Mouse (Mus musculus) CH12.LX (cell line): Measurements from ENCODE around the gene Tmem19. TPM values are rescaled to one million over a fixed set of nuclear protein-coding genes. Genes with fewer than 3 reads are reported as not detected.
A peak's percentile ranks its signal among the peaks of the same experiment; 100 is the strongest.

Experiments used
- DNase-seq: peaks from one replicate; pipeline ENCODE4 v3.0.0-alpha.2; 2013; ENCODE audit errors: extremely low read depth
- H3K27ac ChIP-seq: 2 replicates; pipeline ENCODE4 v1.5.1; 2012; ENCODE audit warnings: low read depth, mild to moderate bottlenecking, control low read depth, moderate library complexity; ENCODE audit not compliant: insufficient read depth
- H3K27me3 ChIP-seq: replicated peaks from 2 replicates; pipeline ENCODE3; 2012; ENCODE audit warnings: inconsistent platforms
- H3K36me3 ChIP-seq, 2 experiments: replicated peaks in 1 of 2; 2 replicates each; pipeline versions ENCODE3 to v1.6.1; 2012; ENCODE audit warnings: inconsistent platforms in 1 of 2, low read length in 1 of 2, mild to moderate bottlenecking in 1 of 2, mixed read lengths in 1 of 2, moderate library complexity in 1 of 2; ENCODE audit not compliant: control insufficient read depth in 1 of 2, insufficient read depth in 1 of 2
- H3K4me1 ChIP-seq, 2 experiments: 2 replicates each; pipeline ENCODE4 v1.6.1; 2012; ENCODE audit warnings: inconsistent platforms in 1 of 2, moderate library complexity in 1 of 2; ENCODE audit not compliant: insufficient read depth in 2 of 2, control insufficient read depth in 1 of 2
- H3K4me2 ChIP-seq: 2 replicates; pipeline ENCODE4 v1.6.1; 2012; ENCODE audit warnings: low read depth, mild to moderate bottlenecking, control low read depth; ENCODE audit not compliant: poor library complexity, insufficient read depth, severe bottlenecking
- H3K4me3 ChIP-seq, 3 experiments: fragments of 150-350 bp in 1 of 3; sonication (generic) in 1 of 3; replicated peaks in 1 of 3; 2 replicates each; pipeline versions ENCODE3 to v1.5.1; 2011 to 2012; ENCODE audit warnings: low read depth in 2 of 3, low read length in 2 of 3, mild to moderate bottlenecking in 2 of 3, moderate library complexity in 2 of 3, control low read depth in 1 of 3, improper control_type of control experiment in 1 of 3, inconsistent platforms in 1 of 3, mixed read lengths in 1 of 3; ENCODE audit not compliant: poor library complexity in 1 of 3
- H3K79me2 ChIP-seq: replicated peaks from 2 replicates; pipeline ENCODE4 v1.6.1; 2012; ENCODE audit warnings: mild to moderate bottlenecking, moderate library complexity; ENCODE audit not compliant: control insufficient read depth, poor library complexity, insufficient read depth, severe bottlenecking; ENCODE audit errors: extremely low read depth
- H3K9ac ChIP-seq: 2 replicates; pipeline ENCODE4 v1.6.1; 2012; ENCODE audit warnings: low read depth, mild to moderate bottlenecking, control low read depth, moderate library complexity; ENCODE audit not compliant: insufficient read depth
- H3K9me3 ChIP-seq: replicated peaks from 2 replicates; pipeline ENCODE3; 2012; ENCODE audit warnings: low read length, inconsistent platforms, mixed read lengths
- BHLHE40 ChIP-seq: IDR thresholded peaks from 2 replicates; pipeline ENCODE4 v1.6.1; 2011; ENCODE audit warnings: mild to moderate bottlenecking, low read depth, low read length, improper control_type of control experiment
- CHD1 ChIP-seq: IDR thresholded peaks from 2 replicates; pipeline ENCODE4 v1.6.1; 2012; ENCODE audit warnings: low read depth, low read length, improper control_type of control experiment, inconsistent platforms
- CHD2 ChIP-seq: IDR thresholded peaks from 2 replicates; pipeline ENCODE4 v1.6.1; 2011; ENCODE audit warnings: low read length, improper control_type of control experiment
- CTCF ChIP-seq, 2 experiments: IDR thresholded peaks in 1 of 2; conservative IDR thresholded peaks in 1 of 2; 2 replicates each; pipeline ENCODE4 v1.5.1; 2011 to 2012; ENCODE audit warnings: low read depth in 2 of 2, low read length in 2 of 2, improper control_type of control experiment in 1 of 2, inconsistent platforms in 1 of 2, mild to moderate bottlenecking in 1 of 2, moderate library complexity in 1 of 2
- E2F4 ChIP-seq: IDR thresholded peaks from 2 replicates; pipeline ENCODE4 v1.6.1; 2011; ENCODE audit warnings: low read depth, low read length, improper control_type of control experiment; ENCODE audit not compliant: insufficient replicate concordance
- ELF1 ChIP-seq: IDR thresholded peaks from 2 replicates; pipeline ENCODE4 v1.6.1; 2014; ENCODE audit warnings: low read depth, mild to moderate bottlenecking, inconsistent platforms, low read length, improper control_type of control experiment
- EP300 ChIP-seq: IDR thresholded peaks from 2 replicates; pipeline ENCODE4 v1.6.1; 2011; ENCODE audit warnings: low read length, improper control_type of control experiment
- ETS1 ChIP-seq: conservative IDR thresholded peaks from 2 replicates; pipeline ENCODE4 v1.6.1; 2012; ENCODE audit warnings: low read depth, mild to moderate bottlenecking, inconsistent platforms, low read length, improper control_type of control experiment, moderate library complexity
- IRF4 ChIP-seq: IDR thresholded peaks from 2 replicates; pipeline ENCODE4 v1.6.1; 2014; ENCODE audit warnings: low read depth, mild to moderate bottlenecking, inconsistent platforms, low read length, improper control_type of control experiment
- JUN ChIP-seq: IDR thresholded peaks from 2 replicates; pipeline ENCODE4 v1.6.1; 2011; ENCODE audit warnings: low read depth, mild to moderate bottlenecking, low read length, improper control_type of control experiment, moderate library complexity; ENCODE audit not compliant: insufficient read depth
- KAT2A ChIP-seq: IDR thresholded peaks from 2 replicates; pipeline ENCODE4 v1.6.1; 2012; ENCODE audit warnings: low read length, improper control_type of control experiment, inconsistent platforms; ENCODE audit not compliant: insufficient replicate concordance
- MAFK ChIP-seq: IDR thresholded peaks from 2 replicates; pipeline ENCODE4 v1.6.1; 2011; ENCODE audit warnings: low read length, improper control_type of control experiment; ENCODE audit not compliant: insufficient replicate concordance
- MAX ChIP-seq: IDR thresholded peaks from 2 replicates; pipeline ENCODE4 v1.6.1; 2011; ENCODE audit warnings: low read length, improper control_type of control experiment
- MAZ ChIP-seq: IDR thresholded peaks from 2 replicates; pipeline ENCODE4 v1.6.1; 2012; ENCODE audit warnings: low read depth, mild to moderate bottlenecking, inconsistent platforms, low read length, improper control_type of control experiment, moderate library complexity
- MEF2A ChIP-seq: IDR thresholded peaks from 2 replicates; pipeline ENCODE4 v1.6.1; 2014; ENCODE audit warnings: low read depth, mild to moderate bottlenecking, inconsistent platforms, low read length, improper control_type of control experiment, borderline replicate concordance
- MXI1 ChIP-seq: IDR thresholded peaks from 2 replicates; pipeline ENCODE4 v1.6.1; 2011; ENCODE audit warnings: mild to moderate bottlenecking, low read depth, low read length, improper control_type of control experiment
- MYC ChIP-seq: IDR thresholded peaks from 2 replicates; pipeline ENCODE4 v1.6.1; 2011; ENCODE audit warnings: low read depth, mild to moderate bottlenecking, improper control_type of control experiment, low read length
- NRF1 ChIP-seq: IDR thresholded peaks from 2 replicates; pipeline ENCODE4 v1.6.1; 2014; ENCODE audit warnings: low read depth, mild to moderate bottlenecking, inconsistent platforms, low read length, improper control_type of control experiment, moderate library complexity
- PAX5 ChIP-seq: IDR thresholded peaks from 2 replicates; pipeline ENCODE4 v1.6.1; 2012; ENCODE audit warnings: low read length, inconsistent platforms, mixed read lengths
- POLR2A ChIP-seq: IDR thresholded peaks from 2 replicates; pipeline ENCODE4 v1.6.1; 2011; ENCODE audit warnings: low read depth, mild to moderate bottlenecking, improper control_type of control experiment, low read length
- POLR2AphosphoS2 ChIP-seq: IDR thresholded peaks from 2 replicates; pipeline ENCODE4 v1.6.1; 2011; ENCODE audit warnings: low read depth, low read length, improper control_type of control experiment
- RAD21 ChIP-seq: IDR thresholded peaks from 2 replicates; pipeline ENCODE4 v1.6.1; 2011; ENCODE audit warnings: low read depth, mild to moderate bottlenecking, low read length, improper control_type of control experiment, moderate library complexity
- RCOR1 ChIP-seq: conservative IDR thresholded peaks from 2 replicates; pipeline ENCODE4 v1.6.1; 2012; ENCODE audit warnings: low read depth, mild to moderate bottlenecking, inconsistent platforms, low read length, improper control_type of control experiment
- SIN3A ChIP-seq: IDR thresholded peaks from 2 replicates; pipeline ENCODE4 v1.6.1; 2012; ENCODE audit warnings: low read length, improper control_type of control experiment, inconsistent platforms
- SMC3 ChIP-seq: IDR thresholded peaks from 2 replicates; pipeline ENCODE4 v1.6.1; 2011; ENCODE audit warnings: low read depth, low read length, improper control_type of control experiment
- TBP ChIP-seq: conservative IDR thresholded peaks from 2 replicates; pipeline ENCODE4 v1.6.1; 2011; ENCODE audit warnings: low read depth, low read length, improper control_type of control experiment
- TCF12 ChIP-seq: IDR thresholded peaks from 2 replicates; pipeline ENCODE4 v1.6.1; 2014; ENCODE audit warnings: low read depth, mild to moderate bottlenecking, inconsistent platforms, low read length, improper control_type of control experiment
- UBTF ChIP-seq: IDR thresholded peaks from 2 replicates; pipeline ENCODE4 v1.6.1; 2012; ENCODE audit warnings: low read depth, mild to moderate bottlenecking, inconsistent platforms, low read length, improper control_type of control experiment, moderate library complexity
- ZC3H11A ChIP-seq: IDR thresholded peaks from 2 replicates; pipeline ENCODE4 v1.6.1; 2012; ENCODE audit warnings: low read depth, mild to moderate bottlenecking, inconsistent platforms, low read length, improper control_type of control experiment
- ZMIZ1 ChIP-seq: IDR thresholded peaks from 2 replicates; pipeline ENCODE4 v1.6.1; 2012; ENCODE audit warnings: low read depth, mild to moderate bottlenecking, inconsistent platforms, low read length, improper control_type of control experiment
- ZNF384 ChIP-seq: IDR thresholded peaks from 2 replicates; pipeline ENCODE4 v1.6.1; 2012; ENCODE audit warnings: low read depth, low read length, improper control_type of control experiment, inconsistent platforms
- dilution Hi-C: fragments of 300-500 bp; cut with MboI; formaldehyde crosslinking; loops from 2 replicates; pipeline ENCODE4 v1.14.3; 2020; ENCODE audit warnings: low sequenced_read_pairs; ENCODE audit not compliant: extremely low pct_unique_long_range_greater_than_20kb, extremely low pct_ligation_motif_present
- in situ Hi-C: fragments of 300-500 bp; cut with MboI; formaldehyde crosslinking; loops from 3 replicates; pipeline ENCODE4 v1.14.3; 2019; ENCODE audit warnings: low sequenced_read_pairs, low pct_ligation_motif_present, low pct_unique_long_range_greater_than_20kb, mixed read lengths
- polyA plus RNA-seq: library from polyadenylated mRNA; unstranded; fragments of >175 nt; gene quantifications from 2 replicates; pipeline ENCODE4 v1.2.1, GENCODE M21; 2012; ENCODE audit warnings: low read depth; ENCODE audit not compliant: insufficient read length
- total RNA-seq, 2 experiments: library from RNA; depleted of rRNA; stranded (reverse); fragments of 300-350 nt in 1 of 2; fragments of >200 nt in 1 of 2; gene quantifications; 2 replicates each; pipeline ENCODE4 v1.2.3; 2012 to 2014

Tmem19 gene
- total and polyA plus RNA-seq, 3 experiments = 25.7 to 29.3 (median 26.0) TPM

- peak overlapping the region; percentile 82 for H3K9ac ChIP-seq
- no peaks in the 10 kb centered on the region for H3K9me3 ChIP-seq
- peaks cover 18 to 57% of the 10 kb centered on the region in 2 experiments for H3K4me1 ChIP-seq
- H3K4me3 ChIP-seq = peak overlapping the region; percentile 38 to 49 (median 46)
- no peak for DNase-seq
- dilution Hi-C loops = no loop called here
- peaks cover 0 to 9% of the 10 kb centered on the region in 2 experiments for H3K36me3 ChIP-seq
- in situ Hi-C loops = loop anchor here (5.0 kb wide), 1 partner anchor 54 kb away; no protein-coding TSS in a partner anchor
- no peaks in the 10 kb centered on the region for H3K27me3 ChIP-seq
- peak overlapping the region; percentile 100 for H3K27ac ChIP-seq
- 0 out of 2 replicates have a peak, but pooled peaks cover 3% of the 10 kb centered on the region for H3K79me2 ChIP-seq
- TF ChIP-seq RCOR1 (peak; percentile 14; the same call in 1 of the 2 replicates), MXI1 (peak; percentile 66), TBP (peak; percentile 34; the same call in 1 of the 2 replicates), POLR2A (peak; percentile 42; the same call in 1 of the 2 replicates), CHD2 (peak; percentile 55), IRF4 (peak; percentile 30; the same call in 1 of the 2 replicates), ZMIZ1 (no peak; the same call in 1 of the 2 replicates), SIN3A (peak; percentile 81; the same call in 1 of the 2 replicates), MAX (no peak), ETS1 (no peak), BHLHE40 (peak; percentile 74), ZNF384 (peak; percentile 97), MYC (peak; percentile 24; the same call in 1 of the 2 replicates), EP300 (no peak), TCF12 (peak; percentile 42; the same call in 1 of the 2 replicates)
- peak overlapping the region; percentile 96 for H3K4me2 ChIP-seq
Measured at GRCm38 (mm10) chr10:115333528-115333927, 28.8 kb downstream of the Tmem19 start.

GRCm38 (mm10) chr10:115332997-115333396 is 29.3 kb downstream of the Tmem19 start:
- Histone ChIP-seq H3K4me2 (peak overlapping the region; percentile 96), H3K27ac (peak overlapping the region; percentile 100), H3K9me3 (no peaks in the 10 kb centered on the region), H3K36me3 (peaks cover 0 to 4% of the 10 kb centered on the region in 2 experiments), H3K4me3 (peak overlapping the region; percentile 33 to 49 (median 38)), H3K27me3 (no peaks in the 10 kb centered on the region), H3K79me2 (0 out of 2 replicates have a peak, but pooled peaks cover 3% of the 10 kb centered on the region), H3K9ac (peak overlapping the region; percentile 87), H3K4me1 (peaks cover 23 to 62% of the 10 kb centered on the region in 2 experiments)
- in situ Hi-C loops (loop anchor here (5.0 kb wide), 1 partner anchor 54 kb away; no protein-coding TSS in a partner anchor), dilution Hi-C loops (no loop called here)
- peak; percentile 86 for DNase-seq
- TF ChIP-seq PAX5 = no peak
- TF ChIP-seq ZNF384 = no peak
- peak; percentile 57 for TF ChIP-seq ETS1
- TF ChIP-seq E2F4 = no peak
- TF ChIP-seq EP300 = peak; percentile 70
- TF ChIP-seq MAX = no peak
- TF ChIP-seq MAFK = peak; percentile 66; the same call in 1 of the 2 replicates
- peak; percentile 66; the same call in 1 of the 2 replicates for TF ChIP-seq CHD1
- peak; percentile 30; the same call in 1 of the 2 replicates for TF ChIP-seq TCF12
- 0 out of 2 replicates have a peak, but pooled peaks have one; percentile 12 for TF ChIP-seq KAT2A
- TF ChIP-seq JUN = peak; percentile 0; the same call in 1 of the 2 replicates
- peak; percentile 96 for TF ChIP-seq MEF2A
- peak; percentile 91 for TF ChIP-seq SIN3A
- no peak for TF ChIP-seq MXI1
- 0 out of 2 replicates have a peak, but pooled peaks have one; percentile 29 for TF ChIP-seq BHLHE40
- no peak; the same call in 1 of the 2 replicates for TF ChIP-seq ZC3H11A
- no peak for TF ChIP-seq CTCF (conservative IDR thresholded peaks at IDR 0.05 in 1 of 2, IDR thresholded peaks at IDR 0.05 in 1 of 2; ENCODE audit: low read depth in 2 of 2, low read length in 2 of 2)
- TF ChIP-seq NRF1 = no peak
- no peak for TF ChIP-seq POLR2A
- TF ChIP-seq UBTF = 0 out of 2 replicates have a peak, but pooled peaks have one; percentile 23
- peak; percentile 3; the same call in 1 of the 2 replicates for TF ChIP-seq SMC3
- no peak for TF ChIP-seq ELF1
- no peak for TF ChIP-seq POLR2AphosphoS2
- no peak; the same call in 1 of the 2 replicates for TF ChIP-seq RAD21
- TF ChIP-seq MAZ = no peak
